Mouse (Mus musculus): Measurements from ENCODE around the gene Ubtf. TPM values are rescaled to one million over a fixed set of nuclear protein-coding genes. Genes with fewer than 3 reads are reported as not detected.
A peak's percentile ranks its signal among the peaks of the same experiment; 100 is the strongest.

Gene Ubtf
- total RNA-seq, 2 experiments from 2014 or later, result 101 to 103 TPM

- DNase-seq, result no peak
These were observed 28.1 kb upstream of the Ubtf start for GRCm38 (mm10) chr11:102347683-102348082.

GRCm38 (mm10) chr11:102346926-102347325, 27.4 kb upstream of the Ubtf start:
- no peak for DNase-seq

- DNase-seq, result no peak
These were observed 24.9 kb upstream of the Ubtf start for GRCm38 (mm10) chr11:102344458-102344857.

- no peak for DNase-seq
These were observed 23.2 kb upstream of the Ubtf start for GRCm38 (mm10) chr11:102342742-102343141.

- no peak for DNase-seq
These were observed 21.6 kb upstream of the Ubtf start for GRCm38 (mm10) chr11:102341101-102341500.

- no peak for DNase-seq
These were observed 20.1 kb upstream of the Ubtf start for GRCm38 (mm10) chr11:102339624-102340023.

- DNase-seq, result peak; percentile 22 to 25
These were observed 19.7 kb upstream of the Ubtf start for GRCm38 (mm10) chr11:102339195-102339594.

- DNase-seq, result peak; percentile 88 to 91
These were observed 19.0 kb upstream of the Ubtf start for GRCm38 (mm10) chr11:102338561-102338960.

GRCm38 (mm10) chr11:102337921-102338320, 18.4 kb upstream of the Ubtf start:
- DNase-seq, result no peak

GRCm38 (mm10) chr11:102336191-102336590, 16.6 kb upstream of the Ubtf start:
- DNase-seq, result peak; percentile 33 to 50

- DNase-seq, result peak; percentile 31 to 59
These were observed 15.6 kb upstream of the Ubtf start for GRCm38 (mm10) chr11:102334973-102335700.

- no peak for DNase-seq
These were observed 14.5 kb upstream of the Ubtf start for GRCm38 (mm10) chr11:102334010-102334409.

- DNase-seq, result no peak
These were observed 13.5 kb upstream of the Ubtf start for GRCm38 (mm10) chr11:102333061-102333460.

GRCm38 (mm10) chr11:102331806-102332205, 12.3 kb upstream of the Ubtf start:
- no peak for DNase-seq

GRCm38 (mm10) chr11:102330039-102330438, 10.5 kb upstream of the Ubtf start:
- no peak for DNase-seq

- no peak for DNase-seq
These were observed 10.0 kb upstream of the Ubtf start for GRCm38 (mm10) chr11:102329518-102329917.

GRCm38 (mm10) chr11:102327839-102328238, 8.3 kb upstream of the Ubtf start:
- DNase-seq, result no peak

- no peak for DNase-seq
These were observed 7.7 kb upstream of the Ubtf start for GRCm38 (mm10) chr11:102327250-102327649.

- DNase-seq, result no peak
These were observed 4.0 kb upstream of the Ubtf start for GRCm38 (mm10) chr11:102323516-102323915.

- no peak for DNase-seq
These were observed 2.4 kb upstream of the Ubtf start for GRCm38 (mm10) chr11:102321931-102322330.

- DNase-seq, result peak; percentile 70 to 79
These were observed 1.1 kb upstream of the Ubtf start for GRCm38 (mm10) chr11:102320686-102321005.

- DNase-seq, result peak; percentile 93
These were observed 571 bp upstream of the Ubtf start for GRCm38 (mm10) chr11:102319941-102320685.

- DNase-seq, result peak; percentile 63 to 73
These were observed 749 bp downstream of the Ubtf start for GRCm38 (mm10) chr11:102318576-102319409.

Measured in adrenal gland, postnatal 36 days (tissue).